9 mouse cellular contexts compared by ENCODE assay signal in genomic region chr9:87027423-87028084, GRCm38 (mm10). TPM values are rescaled to one million over a fixed set of nuclear protein-coding genes. Genes with fewer than 3 reads are reported as not detected.
A peak's percentile ranks its signal among the peaks of the same experiment; 100 is the strongest.
DNase-seq lines count a peak whose midpoint lies in the region; ATAC-seq and TF ChIP-seq lines count a peak whose summit lies in the region.
"Had no signal": no experiment of that assay in that cellular context is flagged by ENCODE, and none has a peak within 500 bp of the region (broad histone marks: within the 10 kb centered on the region; RNA-seq: fewer than 3 reads in every experiment).

No protein-coding gene starts in this region.

- no peaks in the 10 kb centered on the region for H3K9me3 ChIP-seq in liver, embryonic 16.5 days (replicated peaks; ENCODE audit: control insufficient read depth, low read length)

- WGBS in liver, embryonic 16.5 days (ENCODE audit: insufficient replicate concordance) = 39% methylated on average over 8 of the region's 8 CpGs

- peak; percentile 75 for ATAC-seq in Patski
- peak; percentile 64 for ATAC-seq in granulocyte monocyte progenitor cell, adult 5-6 weeks (replicated peaks; ENCODE audit: poor library complexity, severe bottlenecking)
- ATAC-seq in liver, embryonic 16.5 days (ENCODE audit: low read depth) = peak; percentile 39; the same call in 1 of the 2 replicates
- peak; percentile 76 for ATAC-seq in neutrophil, adult 5-6 weeks (ENCODE audit: extremely low read depth, insufficient number of reproducible peaks, low FRiP score, poor library complexity, severe bottlenecking)

- H3K27me3 ChIP-seq in Patski = no peaks in the 10 kb centered on the region
- no peaks in the 10 kb centered on the region for H3K27me3 ChIP-seq in liver, embryonic 16.5 days (ENCODE audit: control insufficient read depth, insufficient read depth, low read depth, low read length)

- peak; percentile 67 for DNase-seq in CD4-positive helper T cell, adult 2 months (ENCODE audit: low read depth, low spot score)
- DNase-seq in Patski (ENCODE audit: low read depth, low spot score) = peak; percentile 15
- DNase-seq in kidney, postnatal 4 days = peak; percentile 75
- peak; percentile 20 to 34 for DNase-seq in thymus, postnatal 36 days

- H3K36me3 ChIP-seq in liver, embryonic 16.5 days (ENCODE audit: control insufficient read depth, insufficient read depth) = no peaks in the 10 kb centered on the region

- in situ Hi-C loops in Patski (cut with MboI; ENCODE audit: low pct_unique_long_range_greater_than_20kb) = loop anchor here (5.0 kb wide), 1 partner anchor 225 kb away; no protein-coding TSS in a partner anchor

- H3K4me1 ChIP-seq in cortical plate, adult 2 months (ENCODE audit: control insufficient read depth, insufficient read depth, low read length) = peaks cover 5% of the 10 kb centered on the region; the same call in 1 of the 2 replicates
- peaks cover 4% of the 10 kb centered on the region; the same call in 1 of the 2 replicates for H3K4me1 ChIP-seq in liver, embryonic 16.5 days (ENCODE audit: control insufficient read depth, low read depth, low read length)

- CTCF ChIA-PET in Patski (lab: Charles Lee) = interaction anchor here (0.6 to 2.5 kb wide), 4 partner anchors 9 to 221 kb away, joined by 3 to 9 read pairs (median 4); no protein-coding TSS in a partner anchor

- H3K4me3 ChIP-seq in cortical plate, adult 2 months (ENCODE audit: insufficient read depth, low read length) = no peak overlapping the region
- H3K4me3 ChIP-seq in liver, embryonic 16.5 days (ENCODE audit: low read depth, low read length) = no peak overlapping the region

- H3K9ac ChIP-seq in liver, embryonic 16.5 days (ENCODE audit: low read depth, low read length) = no peak overlapping the region

- TF ChIP-seq CTCF in Patski (IDR thresholded peaks at IDR 0.05) = peak; percentile 73
- TF ChIP-seq CTCF in cortical plate, adult 2 months (IDR thresholded peaks at IDR 0.05; ENCODE audit: extremely low read depth, insufficient read depth, low read length) = peak; percentile 56; the same call in 1 of the 2 replicates

- no peak overlapping the region for H3K4me2 ChIP-seq in liver, embryonic 16.5 days (ENCODE audit: low read depth, low read length)

- TF ChIP-seq POLR2A in cortical plate, adult 2 months (IDR thresholded peaks at IDR 0.05; ENCODE audit: extremely low read depth, insufficient read depth, low read length) = no peak

- no peak overlapping the region for H3K27ac ChIP-seq in cortical plate, adult 2 months (ENCODE audit: insufficient read depth, low read length)
- H3K27ac ChIP-seq in liver, embryonic 16.5 days (ENCODE audit: low read length) = no peak overlapping the region

- POLR2A ChIA-PET in Patski (lab: Charles Lee) = no interaction called here

RNA-seq across cellular contexts. Expression of gene Cyb5r4, which starts 5.7 kb away (rescaled TPM):
- polyA plus RNA-seq in Patski (2021) = 44.8 TPM
- polyA plus RNA-seq in cortical plate, adult 2 months (2012; rRNA removed) = 30.4 and 34.4 TPM in 2 replicates
- 101 and 102 TPM in 2 replicates for total RNA-seq in granulocyte monocyte progenitor cell, adult 5-6 weeks (2014; fragmentation: Nextera tagmentation)
- total RNA-seq in granulocyte monocyte progenitor cell, adult 5-6 weeks (2017) = 97.9 and 125 TPM in 2 replicates
- 30.8 and 32.3 TPM in 2 replicates for polyA plus RNA-seq in liver, embryonic 16.5 days (2015; fragmentation: Nextera tagmentation; extraction: Ambion mirVana)
- 140 and 151 TPM in 2 replicates for total RNA-seq in neutrophil, adult 5-6 weeks (2017)

RNA-seq across cellular contexts. Expression of gene Ripply2, which starts 12.2 kb away (rescaled TPM):
- not detected for polyA plus RNA-seq in Patski (2021)
- 5.0 and 5.4 TPM in 2 replicates for polyA plus RNA-seq in cortical plate, adult 2 months (2012; rRNA removed)
- not detected in 2 replicates for total RNA-seq in granulocyte monocyte progenitor cell, adult 5-6 weeks (2014; fragmentation: Nextera tagmentation)
- not detected in 2 replicates for total RNA-seq in granulocyte monocyte progenitor cell, adult 5-6 weeks (2017)
- not detected in 2 replicates for polyA plus RNA-seq in liver, embryonic 16.5 days (2015; fragmentation: Nextera tagmentation; extraction: Ambion mirVana)
- not detected in 2 replicates for total RNA-seq in neutrophil, adult 5-6 weeks (2017)
- total RNA-seq: gastrocnemius, postnatal 36 days had no signal

Comparison
In these comparisons a context has a peak if more than half of its experiments do, and no peak if none do; other contexts are left out.
1. DNase-seq: peak in every context shown above with its lines; median percentile 75 in kidney, postnatal 4 days; 67 in CD4-positive helper T cell, adult 2 months; 27 in thymus, postnatal 36 days; 15 in Patski.